Mouse (Mus musculus) neural tube, embryonic 11.5 days (tissue): Measurements from ENCODE around the gene Morc1. TPM values are rescaled to one million over a fixed set of nuclear protein-coding genes. Genes with fewer than 3 reads are reported as not detected.

ENCODE experiments used
- ATAC-seq: fragments of 200-750 bp; cut with Nextera tagmentation; 2 replicates; pipeline ENCODE4 v1.8.0; 2017; ENCODE audit warnings: moderate number of reproducible peaks, mild to moderate bottlenecking, moderate TSS enrichment, moderate library complexity; ENCODE audit not compliant: insufficient read depth, low FRiP score, low TSS enrichment
- DNase-seq: peaks from one replicate; pipeline ENCODE4 v3.0.0-alpha.2; 2015; ENCODE audit warnings: low spot score
- H3K27ac ChIP-seq: fragments of 300-500 bp; sonication (generic); 2 replicates; pipeline ENCODE4 v1.5.1; 2014; ENCODE audit warnings: low read depth, mild to moderate bottlenecking, low read length
- H3K27me3 ChIP-seq: fragments of 300-500 bp; sonication (generic); 2 replicates; pipeline ENCODE4 v1.6.1; 2014; ENCODE audit warnings: mild to moderate bottlenecking, low read length, mixed read lengths; ENCODE audit not compliant: control insufficient read depth, insufficient read depth
- H3K36me3 ChIP-seq: fragments of 300-500 bp; sonication (generic); 2 replicates; pipeline ENCODE4 v1.6.1; 2014; ENCODE audit warnings: mild to moderate bottlenecking, low read length, moderate library complexity, mixed read lengths; ENCODE audit not compliant: control insufficient read depth, insufficient read depth
- H3K4me1 ChIP-seq: fragments of 300-500 bp; sonication (generic); 2 replicates; pipeline ENCODE4 v1.6.1; 2014; ENCODE audit warnings: low read length, mixed read lengths; ENCODE audit not compliant: control insufficient read depth, insufficient read depth
- H3K4me2 ChIP-seq: fragments of 300-500 bp; sonication (generic); 2 replicates; pipeline ENCODE4 v1.6.1; 2014; ENCODE audit warnings: low read depth, mild to moderate bottlenecking, moderate library complexity
- H3K4me3 ChIP-seq: fragments of 300-500 bp; sonication (generic); 2 replicates; pipeline ENCODE4 v1.5.1; 2014; ENCODE audit warnings: low read depth, low read length
- H3K9ac ChIP-seq: fragments of 300-500 bp; sonication (generic); 2 replicates; pipeline ENCODE4 v1.6.1; 2014; ENCODE audit warnings: mild to moderate bottlenecking, low read length
- H3K9me3 ChIP-seq: fragments of 300-500 bp; sonication (generic); 2 replicates; pipeline ENCODE4 v1.6.1; 2016; ENCODE audit warnings: low read length; ENCODE audit not compliant: control insufficient read depth
- WGBS: fragments of 180-500 bp; shearing (Covaris S2); extraction: QIAGEN DNeasy Blood & Tissue Kit; methylation state at CpG from one replicate; pipeline ENCODE4 v1.1.7; 2014; 5-methylcytosine and 5-hydroxymethylcytosine counted together
- polyA plus RNA-seq: library from polyadenylated mRNA; unstranded; fragments of >200 nt; fragmentation: Nextera tagmentation; extraction: Ambion mirVana; gene quantifications from 2 replicates; pipeline ENCODE4 v1.2.1, GENCODE M21; 2014

Gene Morc1
- polyA plus RNA-seq: not detected in 2 replicates

GRCm38 (mm10) chr16:48431027-48431426 is at the start of gene Morc1:
Morc1 (plus strand) TSS chr16:48431237.
- H3K27me3 ChIP-seq: no peaks in the 10 kb centered on the region
- no peaks in the 10 kb centered on the region for H3K4me1 ChIP-seq
- no peak within 1 kb of the TSS for H3K4me2 ChIP-seq
- DNase-seq (no peak), ATAC-seq (no peak)
- no peaks in the 10 kb centered on the region for H3K36me3 ChIP-seq
- whole genome bisulfite sequencing: 92% methylated on average over 15 of the region's 15 CpGs
- H3K27ac ChIP-seq: no peak within 1 kb of the TSS
- no peak within 1 kb of the TSS for H3K4me3 ChIP-seq
- no peaks in the 10 kb centered on the region for H3K9me3 ChIP-seq
- H3K9ac ChIP-seq: no peak within 1 kb of the TSS

GRCm38 (mm10) chr16:48383582-48384257 is 47.3 kb upstream of the Morc1 start:
- whole genome bisulfite sequencing: 82% methylated on average over 3 of the region's 3 CpGs
- ATAC-seq (no peak), DNase-seq (no peak)
- Histone ChIP-seq H3K9me3 (no peaks in the 10 kb centered on the region), H3K4me1 (no peaks in the 10 kb centered on the region), H3K36me3 (no peaks in the 10 kb centered on the region), H3K4me2 (no peak overlapping the region), H3K4me3 (no peak overlapping the region), H3K27me3 (no peaks in the 10 kb centered on the region), H3K9ac (no peak overlapping the region), H3K27ac (no peak overlapping the region)

GRCm38 (mm10) chr16:48386982-48387381 is 44.1 kb upstream of the Morc1 start:
- Histone ChIP-seq H3K27me3 (no peaks in the 10 kb centered on the region), H3K27ac (no peak overlapping the region), H3K9ac (no peak overlapping the region), H3K36me3 (no peaks in the 10 kb centered on the region), H3K9me3 (no peaks in the 10 kb centered on the region), H3K4me3 (no peak overlapping the region), H3K4me2 (no peak overlapping the region), H3K4me1 (no peaks in the 10 kb centered on the region)
- ATAC-seq (no peak), DNase-seq (no peak)
- 73% methylated on average over 2 of the region's 2 CpGs for WGBS

- Histone ChIP-seq H3K4me2 (no peak overlapping the region), H3K9ac (no peak overlapping the region), H3K4me3 (no peak overlapping the region), H3K27me3 (no peaks in the 10 kb centered on the region), H3K27ac (no peak overlapping the region), H3K36me3 (no peaks in the 10 kb centered on the region), H3K4me1 (no peaks in the 10 kb centered on the region), H3K9me3 (no peaks in the 10 kb centered on the region)
- WGBS: 92% methylated on average over 2 of the region's 2 CpGs
- no peak for DNase-seq
- no peak for ATAC-seq
Observed at GRCm38 (mm10) chr16:48395278-48395677, 35.8 kb upstream of the Morc1 start.

GRCm38 (mm10) chr16:48402963-48403362 is 28.1 kb upstream of the Morc1 start:
- Histone ChIP-seq H3K4me1 (no peaks in the 10 kb centered on the region), H3K4me2 (no peak overlapping the region), H3K9ac (no peak overlapping the region), H3K9me3 (no peaks in the 10 kb centered on the region), H3K27me3 (no peaks in the 10 kb centered on the region), H3K4me3 (no peak overlapping the region), H3K27ac (no peak overlapping the region), H3K36me3 (no peaks in the 10 kb centered on the region)
- no peak for ATAC-seq
- no peak for DNase-seq
- WGBS: 79% methylated on average over 4 of the region's 4 CpGs

- DNase-seq (no peak), ATAC-seq (no peak)
- H3K4me2 ChIP-seq: no peak overlapping the region
- H3K36me3 ChIP-seq: no peaks in the 10 kb centered on the region
- H3K9me3 ChIP-seq: no peaks in the 10 kb centered on the region
- H3K27ac ChIP-seq: no peak overlapping the region
- no peak overlapping the region for H3K9ac ChIP-seq
- no peaks in the 10 kb centered on the region for H3K27me3 ChIP-seq
- 87% methylated on average over 3 of the region's 3 CpGs for WGBS
- no peaks in the 10 kb centered on the region for H3K4me1 ChIP-seq
- H3K4me3 ChIP-seq: no peak overlapping the region
Observed at GRCm38 (mm10) chr16:48403423-48403822, 27.6 kb upstream of the Morc1 start.

GRCm38 (mm10) chr16:48404009-48404408 is 27.0 kb upstream of the Morc1 start:
- Histone ChIP-seq H3K36me3 (no peaks in the 10 kb centered on the region), H3K9ac (no peak overlapping the region), H3K27ac (no peak overlapping the region), H3K4me1 (no peaks in the 10 kb centered on the region), H3K4me3 (no peak overlapping the region), H3K9me3 (no peaks in the 10 kb centered on the region), H3K27me3 (no peaks in the 10 kb centered on the region), H3K4me2 (no peak overlapping the region)
- DNase-seq (no peak), ATAC-seq (no peak)

GRCm38 (mm10) chr16:48405674-48406403 is 25.2 kb upstream of the Morc1 start:
- Histone ChIP-seq H3K4me1 (no peaks in the 10 kb centered on the region), H3K27ac (no peak overlapping the region), H3K4me2 (no peak overlapping the region), H3K27me3 (no peaks in the 10 kb centered on the region), H3K36me3 (no peaks in the 10 kb centered on the region), H3K4me3 (no peak overlapping the region), H3K9me3 (no peaks in the 10 kb centered on the region), H3K9ac (no peak overlapping the region)
- no peak for DNase-seq
- WGBS: 62% methylated on average over 10 of the region's 10 CpGs
- 0 out of 2 replicates have a peak, but pooled peaks have one; percentile 31 for ATAC-seq

GRCm38 (mm10) chr16:48409580-48409979 is 21.5 kb upstream of the Morc1 start:
- WGBS: 43% methylated on average over 7 of the region's 7 CpGs
- no peaks in the 10 kb centered on the region for H3K4me1 ChIP-seq
- no peak overlapping the region for H3K4me2 ChIP-seq
- no peaks in the 10 kb centered on the region for H3K27me3 ChIP-seq
- H3K27ac ChIP-seq: no peak overlapping the region
- H3K9ac ChIP-seq: no peak overlapping the region
- no peaks in the 10 kb centered on the region for H3K9me3 ChIP-seq
- DNase-seq (no peak), ATAC-seq (no peak)
- no peak overlapping the region for H3K4me3 ChIP-seq
- no peaks in the 10 kb centered on the region for H3K36me3 ChIP-seq
